Mouse (Mus musculus): ENCODE results near the gene Mex3b.
A peak's percentile ranks its signal among the peaks of the same experiment; 100 is the strongest.

The Mex3b gene

GRCm38 (mm10) chr7:82866486-82867270, 455 bp upstream of the Mex3b start:
- peak; percentile 96 for DNase-seq (ENCODE audit: low read depth)

GRCm38 (mm10) chr7:82868309-82869230, 1.4 kb downstream of the Mex3b start:
- no peak for DNase-seq (ENCODE audit: low read depth)

- DNase-seq (ENCODE audit: low read depth) = no peak
Observed at GRCm38 (mm10) chr7:82869231-82870147, 2.4 kb downstream of the Mex3b start.

GRCm38 (mm10) chr7:82870148-82870513, 3.0 kb downstream of the Mex3b start:
- no peak for DNase-seq (ENCODE audit: low read depth)

GRCm38 (mm10) chr7:82876551-82876950, 9.4 kb downstream of the Mex3b start:
- peak; percentile 47 for DNase-seq (ENCODE audit: low read depth)

GRCm38 (mm10) chr7:82880016-82880415, 12.9 kb downstream of the Mex3b start:
- DNase-seq (ENCODE audit: low read depth) = no peak

GRCm38 (mm10) chr7:82880700-82881099, 13.6 kb downstream of the Mex3b start:
- DNase-seq (ENCODE audit: low read depth) = peak; percentile 20

GRCm38 (mm10) chr7:82890317-82890850, 23.3 kb downstream of the Mex3b start:
- DNase-seq (ENCODE audit: low read depth) = peak; percentile 55

- DNase-seq (ENCODE audit: low read depth) = no peak
Observed at GRCm38 (mm10) chr7:82890875-82891515, 23.9 kb downstream of the Mex3b start.

GRCm38 (mm10) chr7:82894366-82894765, 27.2 kb downstream of the Mex3b start:
- DNase-seq (ENCODE audit: low read depth) = peak; percentile 85

GRCm38 (mm10) chr7:82895606-82896005, 28.5 kb downstream of the Mex3b start:
- DNase-seq (ENCODE audit: low read depth) = peak; percentile 64

- no peak for DNase-seq (ENCODE audit: low read depth)
Observed at GRCm38 (mm10) chr7:82896750-82897149, 29.6 kb downstream of the Mex3b start.

- no peak for DNase-seq (ENCODE audit: low read depth)
Observed at GRCm38 (mm10) chr7:82899459-82900297, 32.5 kb downstream of the Mex3b start.

- no peak for DNase-seq (ENCODE audit: low read depth)
Observed at GRCm38 (mm10) chr7:82903006-82903405, 35.9 kb downstream of the Mex3b start.

GRCm38 (mm10) chr7:82905527-82905926, 38.4 kb downstream of the Mex3b start:
- DNase-seq (ENCODE audit: low read depth) = no peak

- no peak for DNase-seq (ENCODE audit: low read depth)
Observed at GRCm38 (mm10) chr7:82907081-82907480, 39.9 kb downstream of the Mex3b start.

- DNase-seq (ENCODE audit: low read depth) = no peak
Observed at GRCm38 (mm10) chr7:82910536-82911384, 43.6 kb downstream of the Mex3b start.

GRCm38 (mm10) chr7:82911501-82911900, 44.4 kb downstream of the Mex3b start:
- DNase-seq (ENCODE audit: low read depth) = no peak

GRCm38 (mm10) chr7:82914297-82914696, 47.2 kb downstream of the Mex3b start:
- DNase-seq (ENCODE audit: low read depth) = no peak

All from 416B (cell line).